Mouse (Mus musculus) heart, adult 2 months (tissue): ENCODE measurements at regions not wholly inside any gene's neighbourhood (a gene's known extent, or its start where the extent isn't known, plus 50 kb on each side); places are given as distances from the start of the nearest gene placed in this dataset.

Experiments used
- DNase-seq, 2 experiments: peaks; one replicate each; pipeline ENCODE4 v3.0.0; 2021
- H3K27ac ChIP-seq: fragments of 200-600 bp; 2 replicates; pipeline ENCODE4 v1.8.1; 2022
- H3K27me3 ChIP-seq: fragments of 200-500 bp; 2 replicates; pipeline ENCODE4 v1.6.1; 2012; ENCODE audit warnings: mild to moderate bottlenecking, low read length, inconsistent platforms, mixed read lengths; ENCODE audit not compliant: control insufficient read depth, insufficient read depth
- H3K36me3 ChIP-seq: fragments of 200-500 bp; 2 replicates; pipeline ENCODE4 v1.6.1; 2012; ENCODE audit warnings: low read length, inconsistent platforms; ENCODE audit not compliant: control insufficient read depth, insufficient read depth
- H3K4me1 ChIP-seq: fragments of 200-500 bp; 2 replicates; pipeline ENCODE4 v1.6.1; 2011; ENCODE audit warnings: low read length; ENCODE audit not compliant: control insufficient read depth, insufficient read depth
- H3K4me3 ChIP-seq: fragments of 200-600 bp; 2 replicates; pipeline ENCODE4 v1.8.1; 2022
- H3K79me2 ChIP-seq: fragments of 200-500 bp; replicated peaks from 2 replicates; pipeline ENCODE4 v1.6.1; 2012; ENCODE audit warnings: mild to moderate bottlenecking, inconsistent platforms, low read length, moderate library complexity, mixed read lengths; ENCODE audit not compliant: control insufficient read depth, insufficient read depth
- H3K9ac ChIP-seq: fragments of 200-500 bp; 2 replicates; pipeline ENCODE4 v1.6.1; 2012; ENCODE audit warnings: low read depth, mild to moderate bottlenecking, control low read depth, inconsistent platforms, low read length, mixed read lengths
- CTCF ChIP-seq: fragments of 200-600 bp; IDR thresholded peaks from 2 replicates; pipeline ENCODE4 v1.8.1; 2022; ENCODE audit warnings: antibody characterized with exemption, mild to moderate bottlenecking, moderate library complexity
- EP300 ChIP-seq: fragments of 200-500 bp; IDR thresholded peaks from 2 replicates; pipeline ENCODE4 v1.6.1; 2011; ENCODE audit warnings: low read depth, low read length, control low read depth; ENCODE audit not compliant: insufficient read depth
- POLR2A ChIP-seq: fragments of 200-500 bp; IDR thresholded peaks from 2 replicates; pipeline ENCODE4 v1.6.1; 2011; ENCODE audit warnings: mild to moderate bottlenecking, low read depth, low read length, control low read depth; ENCODE audit not compliant: insufficient read depth
- WGBS: fragments of 180-500 bp; shearing (Covaris S2); methylation state at CpG from one replicate; pipeline ENCODE4 v1.1.7; 2018; 5-methylcytosine and 5-hydroxymethylcytosine counted together
- intact Hi-C: fragments of 180-260 bp; cut with DNase I; formaldehyde crosslinking; loops from one replicate; pipeline ENCODE4 v1.15.1; 2025

GRCm38 (mm10) chr5:119944371-119944770 is 111.9 kb downstream of the Tbx5 start:
- H3K36me3 ChIP-seq, result no peaks in the 10 kb centered on the region
- 54% methylated on average over 10 of the region's 10 CpGs for WGBS
- DNase-seq, result no peak

GRCm38 (mm10) chr5:119948399-119948798 is 115.9 kb downstream of the Tbx5 start:
- no peaks in the 10 kb centered on the region for H3K4me1 ChIP-seq
- no peaks in the 10 kb centered on the region for H3K79me2 ChIP-seq
- no peak overlapping the region for H3K9ac ChIP-seq
- TF ChIP-seq EP300 (no peak), POLR2A (no peak), CTCF (no peak)
- no peak overlapping the region for H3K4me3 ChIP-seq
- intact Hi-C loops, result no loop called here
- no peaks in the 10 kb centered on the region for H3K36me3 ChIP-seq
- no peak overlapping the region for H3K27ac ChIP-seq
- no peak for DNase-seq
- no peaks in the 10 kb centered on the region for H3K27me3 ChIP-seq
- WGBS, result 80% methylated on average over 4 of the region's 4 CpGs

More at GRCm38 (mm10) chr5:119944371-119944770, 111.9 kb downstream of the Tbx5 start:
- Histone ChIP-seq H3K79me2 (no peaks in the 10 kb centered on the region), H3K27me3 (no peaks in the 10 kb centered on the region), H3K9ac (no peak overlapping the region), H3K4me1 (no peaks in the 10 kb centered on the region), H3K4me3 (no peak overlapping the region), H3K27ac (no peak overlapping the region)
- TF ChIP-seq EP300 (no peak), CTCF (no peak), POLR2A (no peak)
- intact Hi-C loops, result no loop called here

GRCm38 (mm10) chr5:119952085-119952484 is 119.6 kb downstream of the Tbx5 start:
- TF ChIP-seq POLR2A (no peak), CTCF (no peak), EP300 (no peak)
- Histone ChIP-seq H3K4me1 (no peaks in the 10 kb centered on the region), H3K27ac (no peak overlapping the region), H3K36me3 (no peaks in the 10 kb centered on the region), H3K4me3 (no peak overlapping the region), H3K27me3 (no peaks in the 10 kb centered on the region), H3K79me2 (no peaks in the 10 kb centered on the region), H3K9ac (no peak overlapping the region)
- 78% methylated on average over 2 of the region's 2 CpGs for WGBS
- intact Hi-C loops, result no loop called here
- DNase-seq, result no peak

- H3K79me2 ChIP-seq, result no peaks in the 10 kb centered on the region
- no peak overlapping the region for H3K9ac ChIP-seq
- no peak overlapping the region for H3K27ac ChIP-seq
- H3K36me3 ChIP-seq, result no peaks in the 10 kb centered on the region
- no peak overlapping the region for H3K4me3 ChIP-seq
- TF ChIP-seq POLR2A (no peak), CTCF (no peak), EP300 (no peak)
- DNase-seq, result no peak
- no peaks in the 10 kb centered on the region for H3K27me3 ChIP-seq
- WGBS, result 81% methylated on average over 5 of the region's 5 CpGs
- no peaks in the 10 kb centered on the region for H3K4me1 ChIP-seq
- intact Hi-C loops, result no loop called here
Observed at GRCm38 (mm10) chr5:119953189-119953588, 120.7 kb downstream of the Tbx5 start.

GRCm38 (mm10) chr5:119953811-119954566 is 121.5 kb downstream of the Tbx5 start:
- Histone ChIP-seq H3K4me1 (no peaks in the 10 kb centered on the region), H3K27ac (no peak overlapping the region), H3K79me2 (no peaks in the 10 kb centered on the region), H3K27me3 (no peaks in the 10 kb centered on the region), H3K36me3 (no peaks in the 10 kb centered on the region), H3K9ac (no peak overlapping the region), H3K4me3 (no peak overlapping the region)
- WGBS, result 61% methylated on average over 14 of the region's 14 CpGs
- TF ChIP-seq POLR2A, result no peak
- no peak for TF ChIP-seq CTCF
- TF ChIP-seq EP300, result no peak
- intact Hi-C loops, result no loop called here
- no peak for DNase-seq

GRCm38 (mm10) chr5:119958942-119959341 is 126.5 kb downstream of the Tbx5 start:
- intact Hi-C loops, result no loop called here
- 17% methylated on average over 14 of the region's 14 CpGs for WGBS
- H3K27ac ChIP-seq, result no peak overlapping the region

More at GRCm38 (mm10) chr5:119958942-119959341, 126.5 kb downstream of the Tbx5 start:
- no peak for TF ChIP-seq POLR2A
- TF ChIP-seq EP300, result no peak
- no peak for TF ChIP-seq CTCF
- no peaks in the 10 kb centered on the region for H3K36me3 ChIP-seq
- H3K9ac ChIP-seq, result no peak overlapping the region
- no peaks in the 10 kb centered on the region for H3K4me1 ChIP-seq
- no peak overlapping the region for H3K4me3 ChIP-seq
- no peaks in the 10 kb centered on the region for H3K79me2 ChIP-seq
- no peak for DNase-seq
- H3K27me3 ChIP-seq, result no peaks in the 10 kb centered on the region
